Mouse (Mus musculus) ES-E14 (cell line): ENCODE measurements at regions not wholly inside any gene's neighbourhood (a gene's known extent, or its start where the extent isn't known, plus 50 kb on each side); places are given as distances from the start of the nearest gene placed in this dataset.

ENCODE experiments used
- DNase-seq: peaks from one replicate; pipeline ENCODE4 v3.0.0-alpha.2; 2013; ENCODE audit warnings: low read depth, low spot score
- H3K27ac ChIP-seq: 2 replicates; pipeline ENCODE4 v1.5.1; 2012; ENCODE audit warnings: low read depth, mild to moderate bottlenecking, low read length, moderate library complexity, mixed read lengths; ENCODE audit not compliant: poor library complexity, insufficient read depth, severe bottlenecking
- H3K36me3 ChIP-seq: 2 replicates; pipeline ENCODE4 v1.6.1; 2012; ENCODE audit warnings: mild to moderate bottlenecking, low read length, moderate library complexity, mixed read lengths; ENCODE audit not compliant: control insufficient read depth, poor library complexity, insufficient read depth, severe bottlenecking
- H3K4me1 ChIP-seq, 2 experiments: fragments of 150-350 bp in 1 of 2; sonication (generic) in 1 of 2; 2 replicates each; pipeline ENCODE4 v1.6.1; 2012; ENCODE audit warnings: low read length in 2 of 2, mild to moderate bottlenecking in 1 of 2, mixed read lengths in 1 of 2; ENCODE audit not compliant: control insufficient read depth in 2 of 2, insufficient read depth in 2 of 2, poor library complexity in 1 of 2
- H3K4me3 ChIP-seq, 2 experiments: fragments of 150-350 bp in 1 of 2; sonication (generic) in 1 of 2; 2 replicates each; pipeline ENCODE4 v1.5.1; 2012; ENCODE audit warnings: low read length in 2 of 2, low read depth in 1 of 2, mild to moderate bottlenecking in 1 of 2, mixed read lengths in 1 of 2; ENCODE audit not compliant: insufficient read depth in 1 of 2, poor library complexity in 1 of 2, severe bottlenecking in 1 of 2
- H3K9ac ChIP-seq: 2 replicates; pipeline ENCODE4 v1.6.1; 2012; ENCODE audit warnings: low read depth, mild to moderate bottlenecking, low read length, mixed read lengths; ENCODE audit not compliant: poor library complexity, insufficient read depth, severe bottlenecking
- H3K9me3 ChIP-seq: fragments of 150-350 bp; sonication (generic); 2 replicates; pipeline ENCODE4 v1.6.1; 2012; ENCODE audit warnings: low read depth, mild to moderate bottlenecking, low read length; ENCODE audit not compliant: control insufficient read depth, insufficient read depth
- CHD2 ChIP-seq: IDR thresholded peaks from 2 replicates; pipeline ENCODE4 v1.6.1; 2014; ENCODE audit warnings: mild to moderate bottlenecking, low read depth, low read length, inconsistent platforms
- HCFC1 ChIP-seq: IDR thresholded peaks from 2 replicates; pipeline ENCODE4 v1.6.1; 2012; ENCODE audit warnings: low read length, inconsistent platforms, borderline replicate concordance; ENCODE audit not compliant: insufficient read depth
- MAFK ChIP-seq: IDR thresholded peaks from 2 replicates; pipeline ENCODE4 v1.6.1; 2014; ENCODE audit warnings: mild to moderate bottlenecking, low read depth, low read length, inconsistent platforms; ENCODE audit not compliant: insufficient read depth
- ZC3H11A ChIP-seq: IDR thresholded peaks from 2 replicates; pipeline ENCODE4 v1.6.1; 2012; ENCODE audit warnings: low read depth, mild to moderate bottlenecking, inconsistent platforms, low read length, borderline replicate concordance
- ZNF384 ChIP-seq: IDR thresholded peaks from 2 replicates; pipeline ENCODE4 v1.6.1; 2012; ENCODE audit warnings: low read depth, low read length, inconsistent platforms
- in situ Hi-C, 2 experiments: fragments of 600-800 bp; cut with MboI; formaldehyde crosslinking; loops; one replicate each; pipeline ENCODE4 v1.15.1; 2025; ENCODE audit warnings: low sequenced_read_pairs in 2 of 2, inconsistent platforms in 1 of 2; ENCODE audit not compliant: unreplicated experiment in 2 of 2

DNA sequence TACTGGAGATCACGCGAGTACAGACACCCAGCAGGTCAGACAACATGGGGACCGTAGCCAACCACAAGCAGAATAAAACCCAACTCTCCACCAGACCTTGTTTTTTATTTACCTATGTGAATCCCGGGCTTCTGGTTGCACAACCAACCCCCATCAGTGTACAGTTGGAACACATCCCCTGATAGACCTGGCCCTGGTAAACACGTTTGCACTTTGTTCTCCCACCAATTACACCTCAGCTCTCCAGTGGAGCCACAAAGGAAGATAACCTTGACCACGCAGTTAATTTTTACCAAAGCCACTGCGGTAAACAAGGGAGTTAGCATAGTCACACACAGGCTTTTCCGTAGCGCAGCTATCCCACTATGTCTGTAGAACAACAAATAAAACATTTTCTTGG, 254.6 kb upstream of the Dio3 start:
- H3K9ac ChIP-seq = no peak overlapping the region
- H3K36me3 ChIP-seq = no peaks in the 10 kb centered on the region
- no peak for DNase-seq
- in situ Hi-C loops = no loop called here
- no peaks in the 10 kb centered on the region for H3K9me3 ChIP-seq
- H3K4me3 ChIP-seq = no peak overlapping the region
- no peak overlapping the region for H3K27ac ChIP-seq
- H3K4me1 ChIP-seq = peaks cover 1 to 3% of the 10 kb centered on the region in 2 experiments; a peak in 2 of 4 replicates
- TF ChIP-seq ZNF384 (no peak), HCFC1 (no peak), CHD2 (no peak), ZC3H11A (no peak), MAFK (no peak)

DNA sequence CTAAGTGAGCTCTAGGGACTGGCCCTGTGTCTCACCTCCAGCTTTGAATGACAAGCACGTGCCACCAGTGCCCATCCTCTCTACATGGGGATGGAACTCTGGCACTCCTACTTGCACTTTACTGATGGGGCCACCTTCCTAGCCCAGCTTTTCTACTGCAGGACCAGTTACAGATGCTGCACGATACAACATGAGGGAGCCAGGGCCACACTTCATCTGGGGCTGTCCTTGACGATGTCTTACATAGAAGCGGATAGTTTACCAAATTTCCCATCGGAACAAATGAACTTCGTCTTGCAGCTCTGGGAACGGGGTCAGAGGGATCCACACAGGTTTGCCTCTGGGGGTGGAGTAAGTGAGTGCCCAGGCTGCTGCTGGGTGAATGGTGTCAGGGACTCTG, 253.7 kb upstream of the Dio3 start:
- H3K9me3 ChIP-seq = no peaks in the 10 kb centered on the region
- no peak for TF ChIP-seq ZC3H11A
- no peak for TF ChIP-seq MAFK
- no peak for TF ChIP-seq HCFC1
- no peak for TF ChIP-seq ZNF384
- H3K36me3 ChIP-seq = no peaks in the 10 kb centered on the region
- H3K4me1 ChIP-seq = peaks cover 1 to 3% of the 10 kb centered on the region in 2 experiments; a peak in 2 of 4 replicates
- H3K27ac ChIP-seq = no peak overlapping the region
- in situ Hi-C loops = loop anchor here in 1 of 2 experiments (25.0 kb wide), 1 partner anchor 362 kb away; no protein-coding TSS in a partner anchor
- H3K4me3 ChIP-seq = no peak overlapping the region
- no peak for DNase-seq
- H3K9ac ChIP-seq = no peak overlapping the region

DNA sequence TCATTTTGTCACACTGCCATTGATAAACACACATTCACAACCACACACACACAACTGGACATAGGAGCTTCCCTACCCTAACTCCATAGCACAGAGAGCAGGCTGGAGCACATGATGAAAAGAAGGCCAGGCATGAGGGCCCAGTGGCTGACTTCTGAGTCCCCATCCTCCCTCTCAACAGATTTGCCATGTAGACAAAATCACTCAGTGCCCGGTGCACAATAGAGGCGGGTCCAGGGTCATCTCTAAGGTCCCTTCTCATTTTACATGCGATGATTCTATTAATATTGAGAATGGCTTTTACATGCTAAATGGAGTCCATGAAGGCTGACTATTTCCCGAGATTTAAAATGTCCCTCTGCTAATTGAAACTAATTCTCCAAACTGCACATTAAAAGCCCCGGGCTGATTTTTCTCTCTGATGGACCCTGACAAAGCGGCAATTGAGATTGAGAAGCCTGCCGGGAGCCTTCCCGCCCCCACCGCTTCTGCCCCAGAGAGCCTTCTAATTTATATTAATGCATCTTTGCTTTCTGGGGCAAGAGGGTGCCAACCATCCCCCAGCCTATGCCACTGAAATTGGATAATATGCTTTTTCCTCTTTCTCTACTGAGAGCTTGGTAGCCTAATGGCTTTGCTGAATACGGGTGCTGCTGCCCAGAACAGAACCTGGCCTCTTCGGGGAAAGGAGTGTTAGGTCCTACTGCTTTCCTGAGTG, 252.7 kb upstream of the Dio3 start:
- no peak overlapping the region for H3K27ac ChIP-seq

DNA sequence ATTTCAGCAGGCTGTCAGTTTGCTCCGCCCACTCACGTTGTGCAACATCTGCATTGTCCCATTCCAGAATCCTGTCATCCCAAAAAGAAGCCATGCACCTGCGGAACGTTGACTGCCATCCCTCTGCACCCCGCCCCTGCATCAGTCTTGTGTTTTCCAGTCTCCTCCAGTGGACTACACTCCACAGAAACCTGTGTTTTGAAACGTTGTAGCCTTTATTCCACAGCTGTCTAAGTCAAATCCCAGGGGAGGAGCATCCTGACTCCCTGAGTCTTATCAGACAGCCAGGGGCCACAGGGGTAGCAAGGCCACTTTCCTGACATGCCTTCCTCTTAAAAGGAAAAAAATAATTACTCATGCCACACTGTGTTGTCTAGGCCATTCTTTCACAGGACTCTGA, 251.5 kb upstream of the Dio3 start:
- H3K27ac ChIP-seq = no peak overlapping the region
- H3K36me3 ChIP-seq = no peaks in the 10 kb centered on the region
- in situ Hi-C loops = loop anchor here in 1 of 2 experiments (25.0 kb wide), 1 partner anchor 360 kb away; no protein-coding TSS in a partner anchor
- no peak overlapping the region for H3K4me3 ChIP-seq
- DNase-seq = no peak
- no peaks in the 10 kb centered on the region for H3K9me3 ChIP-seq
- no peak overlapping the region for H3K9ac ChIP-seq
- H3K4me1 ChIP-seq = no peaks in the 10 kb centered on the region
- TF ChIP-seq ZC3H11A (no peak), MAFK (no peak), ZNF384 (no peak), CHD2 (no peak), HCFC1 (no peak)

More for the DNA sequence above, 252.7 kb upstream of the Dio3 start:
- Histone ChIP-seq H3K9ac (no peak overlapping the region), H3K9me3 (no peaks in the 10 kb centered on the region), H3K4me3 (no peak overlapping the region), H3K4me1 (no peaks in the 10 kb centered on the region; a peak in 1 of 4 replicates), H3K36me3 (no peaks in the 10 kb centered on the region)
- no peak for DNase-seq
- in situ Hi-C loops = loop anchor here in 1 of 2 experiments (25.0 kb wide), 1 partner anchor 361 kb away; no protein-coding TSS in a partner anchor
- TF ChIP-seq MAFK (no peak), ZNF384 (no peak), ZC3H11A (no peak), CHD2 (no peak), HCFC1 (no peak)
